ENCODE assay signal across 22 mouse cellular contexts in genomic region chr6:85948549-85948948, GRCm38 (mm10).
"Had no signal": no experiment of that assay in that cellular context is flagged by ENCODE, and none has a peak within 500 bp of the region (broad histone marks: within the 10 kb centered on the region; RNA-seq: fewer than 3 reads in every experiment).

No protein-coding gene starts in this region.

- H3K27ac ChIP-seq: heart, adult 2 months; heart, embryonic 13.5 days; heart, embryonic 15.5 days; hindbrain, embryonic 14.5 days; intestine, embryonic 15.5 days; left cerebral cortex, adult 2 months; limb, embryonic 10.5 days; limb, embryonic 12.5 days; liver, embryonic 13.5 days; liver, embryonic 15.5 days had no signal

- H3K4me3 ChIP-seq: heart, adult 2 months; heart, embryonic 13.5 days; heart, embryonic 15.5 days; intestine, embryonic 15.5 days; left cerebral cortex, adult 2 months; limb, embryonic 10.5 days; limb, embryonic 12.5 days; liver, embryonic 13.5 days; liver, embryonic 15.5 days had no signal

- H3K9ac ChIP-seq: heart, embryonic 13.5 days; heart, embryonic 15.5 days; hindbrain, embryonic 14.5 days; intestine, embryonic 15.5 days; limb, embryonic 12.5 days; liver, embryonic 13.5 days; liver, embryonic 15.5 days; liver, postnatal 0 days had no signal

- H3K9me3 ChIP-seq: heart, embryonic 13.5 days; heart, embryonic 15.5 days; intestine, embryonic 15.5 days; limb, embryonic 10.5 days; limb, embryonic 12.5 days; liver, embryonic 13.5 days; liver, embryonic 15.5 days had no signal

- DNase-seq: gastrocnemius, postnatal 14 days; gastrocnemius, postnatal 36 days; heart, adult 11 months; heart, adult 2 months; heart, postnatal 14 days; heart, postnatal 36 days; kidney, adult 18-20 months; kidney, adult 8-10 months; kidney, postnatal 10 days; kidney, postnatal 25 days; kidney, postnatal 4 days; liver; liver, embryonic 13.5 days; liver, postnatal 0 days had no signal

- H3K4me1 ChIP-seq: heart, embryonic 13.5 days; heart, embryonic 15.5 days; intestine, embryonic 15.5 days; limb, embryonic 10.5 days; limb, embryonic 12.5 days; liver, embryonic 13.5 days; liver, embryonic 15.5 days had no signal
